Mouse (Mus musculus) cerebellum, postnatal 14 days (tissue): ENCODE results near the gene Mef2d.
A peak's percentile ranks its signal among the peaks of the same experiment; 100 is the strongest.

ENCODE experiments used
- DNase-seq, 2 experiments: peaks; one replicate each; pipeline ENCODE4 v3.0.0; 2021; ENCODE audit warnings: mixed read lengths in 2 of 2

Mef2d gene

DNA sequence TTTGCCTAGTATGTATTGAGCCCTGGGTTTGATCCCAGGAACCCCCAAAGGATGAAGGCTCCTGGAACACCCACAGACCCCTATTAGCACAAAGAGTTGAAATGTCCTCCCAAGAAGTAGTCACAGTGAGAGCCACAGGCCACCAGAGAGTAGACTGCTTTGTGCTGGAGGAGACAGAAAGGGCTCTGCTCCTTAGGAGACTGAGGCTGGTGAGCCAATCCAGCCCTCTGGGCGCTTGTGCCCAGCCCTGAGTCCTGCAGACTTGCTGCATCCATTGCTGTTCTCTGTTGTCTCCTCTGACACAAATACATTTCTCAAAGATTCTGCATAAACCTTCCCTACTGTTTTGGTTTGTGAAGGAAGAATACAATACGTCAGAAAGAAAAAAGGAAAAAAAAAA lies 68.7 kb downstream of the Mef2d start:
- peak in 1 of 2 experiments; percentile 17 for DNase-seq

DNA sequence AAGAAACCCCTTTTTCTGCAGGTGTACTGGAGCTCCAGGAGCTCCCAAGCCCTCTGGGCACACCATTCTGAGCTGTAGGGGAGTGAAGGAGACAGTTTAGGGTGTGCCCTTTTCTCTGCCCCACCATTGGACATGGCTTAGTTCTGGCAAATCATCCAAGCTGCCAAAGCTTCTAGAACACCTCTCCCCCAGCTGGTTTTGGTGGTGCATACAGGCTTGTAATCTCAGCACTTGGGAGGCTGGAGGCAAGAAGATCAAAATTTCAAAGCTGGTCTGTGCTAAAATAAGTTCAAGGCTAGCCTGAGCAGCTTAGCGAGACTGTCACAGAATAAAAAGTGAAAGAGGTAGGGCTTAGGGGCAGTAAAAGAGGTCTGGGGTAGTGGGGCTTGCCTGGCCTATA lies 70.2 kb downstream of the Mef2d start:
- peak; percentile 15 for DNase-seq

DNA sequence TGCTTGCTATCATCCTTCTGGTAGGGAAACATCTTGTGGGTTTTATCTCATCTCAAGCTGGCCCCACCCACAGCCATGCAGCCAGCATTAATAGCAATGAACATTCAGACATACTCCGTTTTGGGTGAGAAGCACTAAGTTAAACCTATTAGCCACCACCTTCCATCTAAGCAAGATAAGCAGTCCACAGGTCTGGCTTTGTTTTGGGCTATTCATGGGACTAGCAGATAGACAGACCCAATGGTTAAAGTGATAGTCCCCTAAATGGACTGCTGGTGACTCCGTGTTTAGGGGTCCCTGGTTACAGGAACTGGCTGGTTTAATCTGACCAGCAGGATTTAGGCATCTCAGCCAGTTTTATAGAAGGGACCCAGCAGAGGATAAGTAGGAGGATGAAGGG lies 70.8 kb downstream of the Mef2d start:
- DNase-seq = peak in 1 of 2 experiments; percentile 39

DNA sequence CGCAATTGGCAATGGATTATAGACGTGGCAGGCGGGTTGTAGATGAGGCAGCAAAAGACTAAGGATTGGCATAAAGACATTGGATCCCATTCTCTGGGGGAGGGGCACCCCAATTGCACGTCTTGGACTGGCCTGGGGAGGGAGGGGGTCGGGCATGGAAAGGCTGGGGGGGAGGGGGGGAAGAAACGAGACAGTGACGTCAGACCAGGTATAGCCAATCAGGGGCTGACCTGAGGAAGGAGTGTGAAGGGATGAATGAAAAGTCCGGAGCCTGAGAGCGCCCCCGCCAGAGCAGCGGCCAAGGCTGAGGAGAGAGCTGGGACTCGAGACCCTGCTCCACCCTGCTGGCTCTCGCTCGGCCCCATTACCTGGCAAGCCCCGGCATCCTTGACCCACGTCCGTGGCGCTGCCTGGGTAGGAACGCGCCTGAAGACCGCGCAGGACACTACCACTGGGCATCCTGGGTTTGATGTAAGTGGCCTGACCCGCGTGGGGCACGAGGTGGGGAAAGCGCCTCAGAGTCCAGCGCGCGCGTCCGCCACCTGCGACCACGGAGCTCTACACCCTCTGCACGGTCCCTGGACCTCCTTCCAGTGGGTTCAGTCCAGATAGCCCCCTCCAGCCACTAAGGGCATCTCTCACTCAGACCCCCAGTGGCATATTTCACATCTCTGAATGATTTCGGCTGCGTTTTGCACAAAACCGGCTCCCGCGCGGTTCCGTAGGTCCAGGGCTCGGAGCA lies 72.2 kb downstream of the Mef2d start:
- DNase-seq = peak; percentile 93 to 94

DNA sequence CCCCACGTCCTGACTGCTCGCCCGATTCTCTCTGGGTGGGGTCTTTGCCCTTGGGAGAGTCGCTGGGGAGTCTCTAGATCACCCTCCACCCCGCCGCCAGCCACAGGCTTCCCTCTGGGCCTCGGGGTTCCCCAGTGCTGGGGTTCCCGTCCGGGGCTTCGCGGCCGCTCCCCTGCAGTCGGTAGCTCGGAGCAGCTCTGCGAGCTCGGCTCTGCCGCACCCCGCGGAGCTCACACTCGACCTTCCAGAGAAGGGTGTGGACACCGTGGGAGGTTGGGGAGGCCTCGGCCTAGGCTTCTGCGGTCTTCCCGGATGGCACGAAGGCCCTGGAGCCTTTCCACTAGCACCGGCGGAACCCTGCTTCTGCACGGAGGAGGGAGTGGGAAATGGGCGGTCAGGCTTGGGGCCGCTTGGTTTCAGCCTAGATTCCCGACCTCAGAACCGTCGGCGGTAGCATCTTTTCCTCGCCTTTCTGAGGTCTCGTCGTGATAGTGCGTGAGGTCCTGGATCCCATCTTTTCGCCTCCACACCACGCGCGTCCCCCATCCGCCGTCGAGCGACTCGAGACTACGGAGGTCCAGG lies 72.9 kb downstream of the Mef2d start:
- DNase-seq = peak; percentile 71 to 73

DNA sequence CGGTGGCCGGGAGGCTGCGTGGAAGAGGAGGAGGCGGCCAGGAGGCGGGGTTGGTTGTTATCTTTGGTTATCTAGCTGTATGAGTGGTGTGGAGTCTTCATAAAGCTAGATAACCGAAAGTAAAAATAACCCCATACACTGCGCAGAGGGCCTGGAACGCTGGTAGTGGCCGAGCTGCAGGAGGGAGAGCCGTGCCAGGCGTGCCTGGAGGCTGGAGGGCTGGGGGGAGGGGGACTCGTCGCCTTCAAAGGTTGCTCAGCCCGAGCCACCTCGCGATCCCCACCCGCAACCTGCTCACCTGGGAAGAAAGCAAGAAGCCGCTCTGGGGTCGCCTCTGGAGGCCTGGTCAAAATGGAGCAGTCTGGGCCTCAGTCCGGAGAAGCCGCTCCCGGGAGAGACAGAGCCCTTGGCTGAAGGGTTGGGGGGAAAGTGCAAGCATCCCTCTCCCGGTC lies 73.4 kb downstream of the Mef2d start:
- peak; percentile 80 to 87 for DNase-seq

- DNase-seq = peak in 1 of 2 experiments; percentile 58
Observed at GRCm38 (mm10) chr3:88216116-88216515, 73.9 kb downstream of the Mef2d start.

GRCm38 (mm10) chr3:88216534-88217326 lies 74.6 kb downstream of the Mef2d start:
- DNase-seq = peak; percentile 86 to 90

- no peak for DNase-seq
Observed at GRCm38 (mm10) chr3:88217679-88218078, 75.5 kb downstream of the Mef2d start.

DNA sequence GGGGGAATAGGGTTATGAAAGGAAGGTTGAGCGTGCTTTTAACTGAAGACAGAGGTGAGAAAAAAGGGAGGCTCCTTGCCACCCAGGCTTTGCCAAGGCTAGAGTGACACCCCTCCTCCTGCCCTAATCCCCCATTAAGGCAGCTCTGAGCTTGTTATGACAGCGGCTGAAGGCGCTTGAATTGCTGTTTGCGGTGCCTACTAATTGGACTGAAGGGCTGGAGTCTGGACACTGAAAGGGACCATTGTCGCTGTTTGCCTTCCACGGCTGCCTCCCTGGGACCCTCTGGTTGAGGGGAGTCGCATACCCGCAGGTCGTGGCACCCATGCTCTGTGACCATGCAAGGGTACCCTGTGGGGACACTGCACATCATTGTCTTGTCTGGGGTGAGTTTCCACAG lies 77.8 kb downstream of the Mef2d start:
- DNase-seq = no peak

GRCm38 (mm10) chr3:88220842-88221241 lies 78.7 kb downstream of the Mef2d start:
- no peak for DNase-seq
